Mouse (Mus musculus) liver, adult 2 months (tissue): ENCODE results near the gene Synpr. TPM values are rescaled to one million over a fixed set of nuclear protein-coding genes. Genes with fewer than 3 reads are reported as not detected.

Source experiments
- DNase-seq: peaks from one replicate; pipeline ENCODE4 v3.0.0-alpha.2; 2011; ENCODE audit warnings: low read depth, low spot score; ENCODE audit errors: extremely low read depth
- H3K27ac ChIP-seq: fragments of 200-500 bp; replicated peaks from 2 replicates; pipeline ENCODE4 v1.5.1; 2012; ENCODE audit warnings: low read depth, mild to moderate bottlenecking, control low read depth, inconsistent platforms, low read length; ENCODE audit not compliant: insufficient read depth
- H3K27me3 ChIP-seq: fragments of 200-500 bp; 2 replicates; pipeline ENCODE4 v1.6.1; 2012; ENCODE audit warnings: mild to moderate bottlenecking, moderate library complexity, low read length, inconsistent platforms; ENCODE audit not compliant: control insufficient read depth, insufficient read depth
- H3K36me3 ChIP-seq: fragments of 200-500 bp; 2 replicates; pipeline ENCODE4 v1.6.1; 2012; ENCODE audit warnings: low read length, inconsistent platforms; ENCODE audit not compliant: control insufficient read depth, insufficient read depth
- H3K4me1 ChIP-seq: fragments of 200-500 bp; 2 replicates; pipeline ENCODE4 v1.6.1; 2011; ENCODE audit warnings: low read length; ENCODE audit not compliant: control insufficient read depth, insufficient read depth
- H3K4me3 ChIP-seq: fragments of 200-500 bp; 2 replicates; pipeline ENCODE4 v1.5.1; 2011; ENCODE audit warnings: low read depth, mild to moderate bottlenecking, control low read depth, low read length, moderate library complexity; ENCODE audit not compliant: insufficient read depth
- H3K79me2 ChIP-seq: fragments of 200-500 bp; 2 replicates; pipeline ENCODE4 v1.6.1; 2012; ENCODE audit warnings: inconsistent platforms, mild to moderate bottlenecking, low read length, moderate library complexity; ENCODE audit not compliant: control insufficient read depth, insufficient read depth
- H3K9ac ChIP-seq: fragments of 200-500 bp; 2 replicates; pipeline ENCODE4 v1.6.1; 2012; ENCODE audit warnings: low read depth, mild to moderate bottlenecking, control low read depth, inconsistent platforms, low read length
- CTCF ChIP-seq: fragments of 200-500 bp; IDR thresholded peaks from 2 replicates; pipeline ENCODE4 v1.5.1; 2011; ENCODE audit warnings: low read depth, low read length, control low read depth
- POLR2A ChIP-seq: fragments of 200-500 bp; IDR thresholded peaks from 2 replicates; pipeline ENCODE4 v1.6.1; 2011; ENCODE audit warnings: low read length, control low read depth; ENCODE audit not compliant: insufficient read depth; ENCODE audit errors: extremely low read depth
- WGBS: fragments of 180-500 bp; shearing (Covaris S2); methylation state at CpG from one replicate; pipeline ENCODE4 v1.1.7; 2018; 5-methylcytosine and 5-hydroxymethylcytosine counted together
- polyA plus RNA-seq: library from polyadenylated mRNA; depleted of rRNA; stranded (reverse); fragments of >200 nt; gene quantifications from 2 replicates; pipeline ENCODE4 v1.2.3, GENCODE M21; 2012
- total RNA-seq: library from RNA; depleted of rRNA; stranded (reverse); fragments of >200 nt; gene quantifications from 2 replicates; pipeline ENCODE4 v1.2.3, GENCODE M21; 2014

Synpr gene
- total and polyA plus RNA-seq, 2 experiments: not detected

GRCm38 (mm10) chr14:13357101-13357667 lies 72.6 kb downstream of the Synpr start:
- TF ChIP-seq POLR2A (no peak), CTCF (no peak)
- DNase-seq: no peak
- no peak overlapping the region for H3K9ac ChIP-seq
- no peaks in the 10 kb centered on the region for H3K36me3 ChIP-seq
- 80% methylated on average over 5 of the region's 5 CpGs for WGBS
- no peak overlapping the region for H3K27ac ChIP-seq
- no peaks in the 10 kb centered on the region for H3K79me2 ChIP-seq
- H3K4me3 ChIP-seq: no peak overlapping the region
- H3K27me3 ChIP-seq: no peaks in the 10 kb centered on the region
- no peaks in the 10 kb centered on the region for H3K4me1 ChIP-seq

DNA sequence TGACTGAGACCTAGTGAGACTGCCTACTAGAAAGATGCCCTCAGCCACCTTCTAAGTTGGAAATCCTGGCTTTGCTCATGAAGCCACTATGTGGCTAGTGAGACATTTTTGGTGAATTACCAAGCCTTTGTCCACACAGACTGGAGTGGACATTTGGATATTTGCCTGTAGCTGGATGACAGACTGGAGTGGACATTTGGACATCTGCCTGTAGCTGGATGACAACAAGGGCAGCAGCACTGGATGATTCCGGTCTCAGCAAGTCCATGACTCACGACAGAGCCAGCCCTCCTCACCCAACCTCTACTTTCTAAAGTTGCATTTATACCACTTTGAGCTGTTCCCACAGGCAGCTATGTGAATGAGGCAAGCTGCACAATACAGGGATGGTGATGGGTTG lies 73.5 kb downstream of the Synpr start:
- TF ChIP-seq CTCF (no peak), POLR2A (no peak)

GRCm38 (mm10) chr14:13361184-13361583 lies 76.6 kb downstream of the Synpr start:
- H3K79me2 ChIP-seq: no peaks in the 10 kb centered on the region
- no peak overlapping the region for H3K27ac ChIP-seq
- TF ChIP-seq CTCF (no peak), POLR2A (no peak)
- no peaks in the 10 kb centered on the region for H3K36me3 ChIP-seq
- H3K27me3 ChIP-seq: no peaks in the 10 kb centered on the region
- peak; percentile 24 for DNase-seq
- no peak overlapping the region for H3K4me3 ChIP-seq
- H3K9ac ChIP-seq: no peak overlapping the region
- H3K4me1 ChIP-seq: no peaks in the 10 kb centered on the region

More for the DNA sequence above, 73.5 kb downstream of the Synpr start:
- Histone ChIP-seq H3K27ac (no peak overlapping the region), H3K4me3 (no peak overlapping the region), H3K27me3 (no peaks in the 10 kb centered on the region), H3K36me3 (no peaks in the 10 kb centered on the region), H3K4me1 (no peaks in the 10 kb centered on the region), H3K9ac (no peak overlapping the region), H3K79me2 (no peaks in the 10 kb centered on the region)
- WGBS: 53% methylated on average over 2 of the region's 2 CpGs
- no peak for DNase-seq

- WGBS: 81% methylated on average over 3 of the region's 3 CpGs
- Histone ChIP-seq H3K27me3 (no peaks in the 10 kb centered on the region), H3K9ac (no peak overlapping the region), H3K4me3 (no peak overlapping the region), H3K79me2 (no peaks in the 10 kb centered on the region), H3K36me3 (no peaks in the 10 kb centered on the region), H3K27ac (no peak overlapping the region), H3K4me1 (no peaks in the 10 kb centered on the region)
- peak; percentile 41 for DNase-seq
- TF ChIP-seq CTCF (no peak), POLR2A (no peak)
These were observed 77.1 kb downstream of the Synpr start for GRCm38 (mm10) chr14:13361642-13362041.

- Histone ChIP-seq H3K79me2 (no peaks in the 10 kb centered on the region), H3K4me3 (no peak overlapping the region), H3K27ac (no peak overlapping the region), H3K36me3 (no peaks in the 10 kb centered on the region), H3K27me3 (no peaks in the 10 kb centered on the region), H3K9ac (no peak overlapping the region), H3K4me1 (no peaks in the 10 kb centered on the region)
- TF ChIP-seq POLR2A: no peak
- no peak for TF ChIP-seq CTCF
- 78% methylated on average over 3 of the region's 3 CpGs for WGBS
- no peak for DNase-seq
These were observed 83.7 kb downstream of the Synpr start for GRCm38 (mm10) chr14:13368309-13368708.

DNA sequence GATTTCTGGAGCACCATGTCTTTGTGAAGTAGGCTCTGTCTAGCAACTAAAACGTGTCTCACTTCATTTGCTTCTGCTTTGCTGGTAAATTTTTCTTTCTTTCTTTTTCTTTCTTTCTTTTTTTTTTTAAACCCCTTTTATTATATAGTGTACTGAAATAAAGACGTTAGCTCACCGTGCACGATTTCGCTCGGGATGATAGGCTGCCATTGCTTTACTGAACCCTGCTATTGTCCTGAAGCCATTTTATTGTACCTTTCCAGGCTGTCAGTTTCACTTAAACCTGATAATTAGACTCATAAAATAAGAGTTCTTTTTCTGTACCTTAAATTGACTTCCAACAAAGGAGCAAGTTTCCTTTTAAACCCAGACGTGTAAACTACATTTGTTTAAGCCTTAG lies 104.5 kb downstream of the Synpr start:
- no peak for TF ChIP-seq POLR2A
- TF ChIP-seq CTCF: no peak
- Histone ChIP-seq H3K27ac (no peak overlapping the region), H3K36me3 (no peaks in the 10 kb centered on the region), H3K4me3 (no peak overlapping the region), H3K27me3 (no peaks in the 10 kb centered on the region), H3K4me1 (no peaks in the 10 kb centered on the region), H3K79me2 (no peaks in the 10 kb centered on the region), H3K9ac (no peak overlapping the region)
- no peak for DNase-seq
- 72% methylated on average over 7 of the region's 7 CpGs for WGBS
